ENCODE assay signal across 24 mouse cellular contexts in genomic region chr7:67227538-67227937, GRCm38 (mm10). TPM values are rescaled to one million over a fixed set of nuclear protein-coding genes. Genes with fewer than 3 reads are reported as not detected.
DNase-seq lines count a peak whose midpoint lies in the region; ATAC-seq lines count a peak whose summit lies in the region.
"Had no signal": no experiment of that assay in that cellular context is flagged by ENCODE, and none has a peak within 500 bp of the region (broad histone marks: within the 10 kb centered on the region; RNA-seq: fewer than 3 reads in every experiment).

No protein-coding gene starts in this region.

- no peak overlapping the region for H3K4me3 ChIP-seq in heart, embryonic 10.5 days
- no peak overlapping the region for H3K4me3 ChIP-seq in limb, embryonic 12.5 days (replicated peaks)
- no peak overlapping the region for H3K4me3 ChIP-seq in limb, embryonic 10.5 days
- H3K4me3 ChIP-seq: embryonic facial prominence, embryonic 12.5 days; embryonic facial prominence, embryonic 15.5 days; erythroblast, embryonic 14.5 days; forebrain, embryonic 12.5 days; forebrain, embryonic 15.5 days; hindbrain, embryonic 12.5 days; hindbrain, embryonic 15.5 days had no signal

- H3K36me3 ChIP-seq in heart, embryonic 10.5 days: peaks cover 29% of the 10 kb centered on the region
- peaks cover 47% of the 10 kb centered on the region for H3K36me3 ChIP-seq in limb, embryonic 12.5 days
- peaks cover 31% of the 10 kb centered on the region for H3K36me3 ChIP-seq in limb, embryonic 10.5 days

- H3K27me3 ChIP-seq in heart, embryonic 10.5 days (ENCODE audit: insufficient read depth, poor library complexity, severe bottlenecking): no peaks in the 10 kb centered on the region
- H3K27me3 ChIP-seq in limb, embryonic 12.5 days: no peaks in the 10 kb centered on the region
- H3K27me3 ChIP-seq in limb, embryonic 10.5 days (ENCODE audit: low read depth, poor library complexity, severe bottlenecking): no peaks in the 10 kb centered on the region
- H3K27me3 ChIP-seq: embryonic facial prominence, embryonic 12.5 days; embryonic facial prominence, embryonic 15.5 days; forebrain, embryonic 12.5 days; forebrain, embryonic 15.5 days; hindbrain, embryonic 12.5 days; hindbrain, embryonic 15.5 days had no signal

- peaks cover 34% of the 10 kb centered on the region for H3K4me1 ChIP-seq in heart, embryonic 10.5 days
- H3K4me1 ChIP-seq in limb, embryonic 12.5 days (replicated peaks): peaks cover 16% of the 10 kb centered on the region
- peaks cover 14% of the 10 kb centered on the region for H3K4me1 ChIP-seq in limb, embryonic 10.5 days

- WGBS in heart, embryonic 10.5 days: 57% methylated on average over 1 of the region's 1 CpGs
- WGBS in limb, embryonic 12.5 days: 76% methylated on average over 1 of the region's 1 CpGs
- WGBS in limb, embryonic 10.5 days: 63% methylated on average over 1 of the region's 1 CpGs

- intact Hi-C loops in heart, postnatal 14 days (cut with DNase I): no loop called here

- no peak for ATAC-seq in limb, embryonic 12.5 days (ENCODE audit: insufficient number of reproducible peaks, insufficient read depth, low FRiP score, low TSS enrichment, low read depth)
- ATAC-seq: activated CD4-positive, CD25-positive, alpha-beta regulatory T cell, adult 4 months; forebrain, embryonic 15.5 days had no signal

- no peak overlapping the region for H3K4me2 ChIP-seq in limb, embryonic 12.5 days
- H3K4me2 ChIP-seq: embryonic facial prominence, embryonic 12.5 days; embryonic facial prominence, embryonic 15.5 days; forebrain, embryonic 12.5 days; forebrain, embryonic 15.5 days; hindbrain, embryonic 12.5 days; hindbrain, embryonic 15.5 days had no signal

- no peak overlapping the region; the same call in 1 of the 2 replicates for H3K9ac ChIP-seq in limb, embryonic 12.5 days (replicated peaks)
- H3K9ac ChIP-seq: embryonic facial prominence, embryonic 12.5 days; embryonic facial prominence, embryonic 15.5 days; forebrain, embryonic 12.5 days; forebrain, embryonic 15.5 days; hindbrain, embryonic 12.5 days; hindbrain, embryonic 15.5 days had no signal

- peak; percentile 14 for DNase-seq in cerebellum, adult 9-11 months
- DNase-seq in cerebellum, adult 11-12 months: no peak
- peak; percentile 46 for DNase-seq in heart, embryonic 10.5 days (ENCODE audit: low spot score)
- no peak for DNase-seq in heart, postnatal 14 days
- no peak for DNase-seq in limb, embryonic 10.5 days (ENCODE audit: low spot score)
- DNase-seq in urinary bladder, postnatal 4 days (ENCODE audit: low spot score in 2 of 2): peak; percentile 8 to 30
- DNase-seq in urinary bladder, adult 2 months (ENCODE audit: low spot score): no peak
- DNase-seq: adrenal gland, adult 8-10 months; adrenal gland, postnatal 25 days; cerebellum, adult 18-20 months; cerebellum, adult 9-10 months; cerebellum, postnatal 25 days; gastrocnemius, postnatal 10 days; gastrocnemius, postnatal 36 days; heart, adult 18-20 months had no signal

- no peaks in the 10 kb centered on the region for H3K9me3 ChIP-seq in heart, embryonic 10.5 days
- H3K9me3 ChIP-seq in limb, embryonic 12.5 days: no peaks in the 10 kb centered on the region
- no peaks in the 10 kb centered on the region for H3K9me3 ChIP-seq in limb, embryonic 10.5 days (replicated peaks)
- H3K9me3 ChIP-seq: embryonic facial prominence, embryonic 12.5 days; embryonic facial prominence, embryonic 15.5 days; forebrain, embryonic 12.5 days; forebrain, embryonic 15.5 days; hindbrain, embryonic 12.5 days; hindbrain, embryonic 15.5 days had no signal

- H3K27ac ChIP-seq in heart, embryonic 10.5 days: no peak overlapping the region
- 0 out of 2 replicates have a peak overlapping the region, but pooled peaks have one; percentile 29 for H3K27ac ChIP-seq in limb, embryonic 12.5 days
- no peak overlapping the region for H3K27ac ChIP-seq in limb, embryonic 10.5 days
- H3K27ac ChIP-seq: embryonic facial prominence, embryonic 12.5 days; embryonic facial prominence, embryonic 15.5 days; forebrain, embryonic 12.5 days; forebrain, embryonic 15.5 days; hindbrain, embryonic 12.5 days; hindbrain, embryonic 15.5 days had no signal

RNA-seq across cellular contexts. Expression of gene Lysmd4, which starts 5.2 kb away (rescaled TPM):
- 8.5 and 12.4 TPM in 2 replicates for polyA plus RNA-seq in heart, embryonic 10.5 days (2016; fragmentation: Nextera tagmentation; extraction: Ambion mirVana)
- 10 to 100 TPM; 17.4 to 18.1 TPM for total RNA-seq in heart, postnatal 14 days (2021)
- 17.5 and 18.8 TPM in 2 replicates for polyA plus RNA-seq in limb, embryonic 12.5 days (2016; fragmentation: Nextera tagmentation; extraction: Ambion mirVana)
- 12.1 and 15.2 TPM in 2 replicates for polyA plus RNA-seq in limb, embryonic 10.5 days (2016; fragmentation: Nextera tagmentation; extraction: Ambion mirVana)
- polyA plus RNA-seq in urinary bladder, adult 2 months (2012; rRNA removed): 10.0 and 11.8 TPM in 2 replicates

Comparison
In these comparisons a context has a peak if more than half of its experiments do, and no peak if none do; other contexts are left out.
1. DNase-seq: peak in cerebellum, adult 9-11 months (single experiment), heart, embryonic 10.5 days (single experiment) and urinary bladder, postnatal 4 days (2 of 2); none in cerebellum, adult 11-12 months (single experiment), heart, postnatal 14 days (0 of 2), limb, embryonic 10.5 days (single experiment) and urinary bladder, adult 2 months (single experiment).